Mouse (Mus musculus) kidney, embryonic 14.5 days (tissue): ENCODE data around the gene Atg9b. TPM values are rescaled to one million over a fixed set of nuclear protein-coding genes. Genes with fewer than 3 reads are reported as not detected.
A peak's percentile ranks its signal among the peaks of the same experiment; 100 is the strongest.

Source experiments
- ATAC-seq: fragments of 200-750 bp; cut with Nextera tagmentation; 2 replicates; pipeline ENCODE4 v1.8.0; 2017; ENCODE audit warnings: moderate number of reproducible peaks, mild to moderate bottlenecking, moderate TSS enrichment, moderate library complexity; ENCODE audit not compliant: low FRiP score, low TSS enrichment
- H3K27ac ChIP-seq: fragments of 300-500 bp; sonication (generic); 2 replicates; pipeline ENCODE4 v1.5.1; 2014; ENCODE audit warnings: low read depth, mild to moderate bottlenecking, low read length, moderate library complexity, mixed read lengths
- H3K27me3 ChIP-seq: fragments of 300-500 bp; sonication (generic); 2 replicates; pipeline ENCODE4 v1.6.1; 2014; ENCODE audit warnings: mild to moderate bottlenecking, low read length; ENCODE audit not compliant: control insufficient read depth, insufficient read depth
- H3K36me3 ChIP-seq: fragments of 300-500 bp; sonication (generic); 2 replicates; pipeline ENCODE4 v1.6.1; 2014; ENCODE audit warnings: low read length, mixed read lengths; ENCODE audit not compliant: control insufficient read depth, insufficient read depth
- H3K4me1 ChIP-seq: fragments of 300-500 bp; sonication (generic); 2 replicates; pipeline ENCODE4 v1.6.1; 2014; ENCODE audit warnings: low read length, mixed read lengths; ENCODE audit not compliant: control insufficient read depth, insufficient read depth
- H3K4me2 ChIP-seq: fragments of 300-500 bp; sonication (generic); replicated peaks from 2 replicates; pipeline ENCODE4 v1.6.1; 2014; ENCODE audit warnings: low read depth, mild to moderate bottlenecking, low read length
- H3K4me3 ChIP-seq: fragments of 300-500 bp; sonication (generic); 2 replicates; pipeline ENCODE4 v1.5.1; 2014; ENCODE audit warnings: mild to moderate bottlenecking, low read length
- H3K9ac ChIP-seq: fragments of 300-500 bp; sonication (generic); 2 replicates; pipeline ENCODE4 v1.6.1; 2014; ENCODE audit warnings: low read depth, mild to moderate bottlenecking, low read length, moderate library complexity
- H3K9me3 ChIP-seq: fragments of 300-500 bp; sonication (generic); 2 replicates; pipeline ENCODE4 v1.6.1; 2016; ENCODE audit warnings: low read length; ENCODE audit not compliant: control insufficient read depth
- WGBS: fragments of 180-500 bp; shearing (Covaris S2); extraction: QIAGEN DNeasy Blood & Tissue Kit; methylation state at CpG from one replicate; pipeline ENCODE4 v1.1.7; 2014; 5-methylcytosine and 5-hydroxymethylcytosine counted together
- polyA plus RNA-seq: library from polyadenylated mRNA; unstranded; fragments of >200 nt; fragmentation: Nextera tagmentation; extraction: Ambion mirVana; gene quantifications from 2 replicates; pipeline ENCODE4 v1.2.1, GENCODE M21; 2014

Atg9b gene
- polyA plus RNA-seq, 1 experiment from 2014 or later: 1.1 TPM

- Histone ChIP-seq H3K9ac (no peak overlapping the region), H3K9me3 (no peaks in the 10 kb centered on the region), H3K27me3 (no peaks in the 10 kb centered on the region), H3K36me3 (no peaks in the 10 kb centered on the region), H3K4me3 (no peak overlapping the region), H3K4me1 (no peaks in the 10 kb centered on the region), H3K4me2 (no peak overlapping the region), H3K27ac (no peak overlapping the region)
- 53% methylated on average over 2 of the region's 2 CpGs for WGBS
- ATAC-seq: no peak
Measured at GRCm38 (mm10) chr5:24363467-24363866, 28.5 kb downstream of the Atg9b start.

GRCm38 (mm10) chr5:24360792-24361454, 31.0 kb downstream of the Atg9b start:
- ATAC-seq: peak; percentile 47; the same call in 1 of the 2 replicates
- H3K4me3 ChIP-seq: no peak overlapping the region
- H3K27me3 ChIP-seq: no peaks in the 10 kb centered on the region
- H3K9me3 ChIP-seq: no peaks in the 10 kb centered on the region
- no peak overlapping the region for H3K9ac ChIP-seq
- 1% methylated on average over 7 of the region's 7 CpGs for WGBS
- H3K36me3 ChIP-seq: no peaks in the 10 kb centered on the region
- H3K4me2 ChIP-seq: no peak overlapping the region
- no peaks in the 10 kb centered on the region for H3K4me1 ChIP-seq
- H3K27ac ChIP-seq: 0 out of 2 replicates have a peak overlapping the region, but pooled peaks have one; percentile 6

- no peaks in the 10 kb centered on the region for H3K9me3 ChIP-seq
- H3K36me3 ChIP-seq: no peaks in the 10 kb centered on the region
- ATAC-seq: peak; percentile 33
- no peak overlapping the region for H3K9ac ChIP-seq
- no peak overlapping the region for H3K4me2 ChIP-seq
- no peak overlapping the region for H3K27ac ChIP-seq
- peaks cover 2% of the 10 kb centered on the region; the same call in 1 of the 2 replicates for H3K27me3 ChIP-seq
- no peak overlapping the region for H3K4me3 ChIP-seq
- WGBS: 9% methylated on average over 7 of the region's 7 CpGs
- peaks cover 16% of the 10 kb centered on the region for H3K4me1 ChIP-seq
Measured at GRCm38 (mm10) chr5:24357461-24357860, 34.5 kb downstream of the Atg9b start.

- Histone ChIP-seq H3K4me3 (no peak overlapping the region), H3K4me2 (no peak overlapping the region), H3K27me3 (peaks cover 2% of the 10 kb centered on the region; the same call in 1 of the 2 replicates), H3K9ac (no peak overlapping the region), H3K27ac (no peak overlapping the region), H3K4me1 (peaks cover 23% of the 10 kb centered on the region), H3K36me3 (no peaks in the 10 kb centered on the region), H3K9me3 (no peaks in the 10 kb centered on the region)
- no peak for ATAC-seq
- 65% methylated on average over 4 of the region's 4 CpGs for WGBS
Measured at GRCm38 (mm10) chr5:24356764-24357163, 35.2 kb downstream of the Atg9b start.

GRCm38 (mm10) chr5:24353327-24353726, 38.6 kb downstream of the Atg9b start:
- 21% methylated on average over 4 of the region's 4 CpGs for WGBS
- ATAC-seq: no peak
- Histone ChIP-seq H3K9me3 (no peaks in the 10 kb centered on the region), H3K27ac (peak overlapping the region; percentile 77), H3K9ac (no peak overlapping the region), H3K4me1 (peaks cover 40% of the 10 kb centered on the region), H3K27me3 (peaks cover 10% of the 10 kb centered on the region; the same call in 1 of the 2 replicates), H3K36me3 (no peaks in the 10 kb centered on the region), H3K4me2 (no peak overlapping the region; the same call in 1 of the 2 replicates), H3K4me3 (no peak overlapping the region; the same call in 1 of the 2 replicates)

GRCm38 (mm10) chr5:24352251-24352859, 39.6 kb downstream of the Atg9b start:
- Histone ChIP-seq H3K4me3 (peak overlapping the region; percentile 73), H3K4me1 (peaks cover 49% of the 10 kb centered on the region), H3K27ac (peak overlapping the region; percentile 77), H3K27me3 (peaks cover 10% of the 10 kb centered on the region; the same call in 1 of the 2 replicates), H3K4me2 (peak overlapping the region; percentile 99), H3K9me3 (no peaks in the 10 kb centered on the region), H3K9ac (0 out of 2 replicates have a peak overlapping the region, but pooled peaks have one; percentile 13), H3K36me3 (no peaks in the 10 kb centered on the region)
- ATAC-seq: peak; percentile 74
- WGBS: under 1% methylated on average over 24 of the region's 24 CpGs

GRCm38 (mm10) chr5:24351701-24352171, 40.2 kb downstream of the Atg9b start:
- WGBS: 1% methylated on average over 37 of the region's 41 CpGs
- Histone ChIP-seq H3K4me2 (peak overlapping the region; percentile 99), H3K27ac (peak overlapping the region; percentile 77), H3K27me3 (peaks cover 10% of the 10 kb centered on the region; the same call in 1 of the 2 replicates), H3K9me3 (no peaks in the 10 kb centered on the region), H3K4me3 (peak overlapping the region; percentile 73), H3K9ac (peak overlapping the region; percentile 76), H3K36me3 (no peaks in the 10 kb centered on the region), H3K4me1 (peaks cover 49% of the 10 kb centered on the region)
- peak; percentile 77 for ATAC-seq

GRCm38 (mm10) chr5:24351278-24351677, 40.7 kb downstream of the Atg9b start, which contains the start of gene Kcnh2:
Gene Kcnh2, minus strand, starts transcription at chr5:24351604.
- 0% methylated on average over 51 of the region's 53 CpGs for WGBS
- H3K27me3 ChIP-seq: peaks cover 10% of the 10 kb centered on the region; the same call in 1 of the 2 replicates
- H3K36me3 ChIP-seq: no peaks in the 10 kb centered on the region
- peak within 1 kb of the TSS; percentile 77 for H3K27ac ChIP-seq
- H3K9ac ChIP-seq: peak within 1 kb of the TSS; percentile 76
- no peaks in the 10 kb centered on the region for H3K9me3 ChIP-seq
- peak within 1 kb of the TSS; percentile 99 for H3K4me2 ChIP-seq
- peak; percentile 32 for ATAC-seq
- H3K4me1 ChIP-seq: peaks cover 49% of the 10 kb centered on the region
- peak within 1 kb of the TSS; percentile 73 for H3K4me3 ChIP-seq
